Mouse (Mus musculus): ENCODE measurements around the gene Gopc.
"Not testable (repeated sequence)": the region's sequence is repeated elsewhere in the genome, so short reads cannot be mapped to it uniquely, and the experiment has no call there.

Gene Gopc

GRCm38 (mm10) chr10:52388922-52389430, 7.1 kb upstream of the Gopc start, which contains the start of gene Nepn:
TSS of gene Nepn (plus strand) at chr10:52388972.
- DNase-seq (ENCODE audit: low read depth in 1 of 2, low spot score in 2 of 2), result no peak

- no peak for DNase-seq (ENCODE audit: low read depth in 1 of 2, low spot score in 2 of 2)
Observed at GRCm38 (mm10) chr10:52387192-52387591, 5.3 kb upstream of the Gopc start.

GRCm38 (mm10) chr10:52384823-52385610, 3.1 kb upstream of the Gopc start:
- no peak for DNase-seq (ENCODE audit: low read depth in 1 of 2, low spot score in 2 of 2)

GRCm38 (mm10) chr10:52383522-52383921, 1.6 kb upstream of the Gopc start:
- DNase-seq (ENCODE audit: low read depth in 1 of 2, low spot score in 2 of 2), result no peak

- DNase-seq (ENCODE audit: low read depth in 1 of 2, low spot score in 2 of 2), result no peak
Observed at GRCm38 (mm10) chr10:52383022-52383421, 1.1 kb upstream of the Gopc start.

GRCm38 (mm10) chr10:52381321-52381801, 563 bp downstream of the Gopc start:
- DNase-seq (ENCODE audit: low read depth in 1 of 2, low spot score in 2 of 2), result no peak

GRCm38 (mm10) chr10:52377813-52378212, 4.1 kb downstream of the Gopc start:
- DNase-seq (ENCODE audit: low read depth in 1 of 2, low spot score in 2 of 2), result no peak

GRCm38 (mm10) chr10:52376422-52376821, 5.5 kb downstream of the Gopc start:
- DNase-seq (ENCODE audit: low read depth in 1 of 2, low spot score in 2 of 2), result no peak

GRCm38 (mm10) chr10:52374651-52375050, 7.3 kb downstream of the Gopc start:
- DNase-seq (ENCODE audit: low read depth in 1 of 2, low spot score in 2 of 2), result no peak

GRCm38 (mm10) chr10:52373834-52374233, 8.1 kb downstream of the Gopc start:
- DNase-seq (ENCODE audit: low read depth in 1 of 2, low spot score in 2 of 2), result no peak

- DNase-seq (ENCODE audit: low read depth in 1 of 2, low spot score in 2 of 2), result no peak
Observed at GRCm38 (mm10) chr10:52368376-52368775, 13.5 kb downstream of the Gopc start.

- no peak for DNase-seq (ENCODE audit: low read depth in 1 of 2, low spot score in 2 of 2)
Observed at GRCm38 (mm10) chr10:52360862-52361609, 20.9 kb downstream of the Gopc start.

GRCm38 (mm10) chr10:52360241-52360735, 21.6 kb downstream of the Gopc start:
- no peak for DNase-seq (ENCODE audit: low read depth in 1 of 2, low spot score in 2 of 2)

- DNase-seq (ENCODE audit: low read depth in 1 of 2, low spot score in 2 of 2), result no peak
Observed at GRCm38 (mm10) chr10:52358467-52358866, 23.5 kb downstream of the Gopc start, which contains the start of gene Gm26741. TSS of gene Gm26741 (plus strand) at chr10:52358767.

GRCm38 (mm10) chr10:52353184-52353583, 28.7 kb downstream of the Gopc start:
- no peak for DNase-seq (ENCODE audit: low read depth in 1 of 2, low spot score in 2 of 2)

- not testable (repeated sequence) for DNase-seq (ENCODE audit: low read depth in 1 of 2, low spot score in 2 of 2)
Observed at GRCm38 (mm10) chr10:52343324-52343723, 38.6 kb downstream of the Gopc start.

- DNase-seq (ENCODE audit: low read depth in 1 of 2, low spot score in 2 of 2), result no peak
Observed at GRCm38 (mm10) chr10:52331007-52331406, 50.9 kb downstream of the Gopc start.

- no peak for DNase-seq (ENCODE audit: low read depth in 1 of 2, low spot score in 2 of 2)
Observed at GRCm38 (mm10) chr10:52321918-52322317, 60.0 kb downstream of the Gopc start.

- no peak for DNase-seq (ENCODE audit: low read depth in 1 of 2, low spot score in 2 of 2)
Observed at GRCm38 (mm10) chr10:52319506-52320286, 62.2 kb downstream of the Gopc start.

- DNase-seq (ENCODE audit: low read depth in 1 of 2, low spot score in 2 of 2), result no peak
Observed at GRCm38 (mm10) chr10:52309196-52309595, 72.7 kb downstream of the Gopc start.

- DNase-seq (ENCODE audit: low read depth in 1 of 2, low spot score in 2 of 2), result no peak
Observed at GRCm38 (mm10) chr10:52304574-52304973, 77.3 kb downstream of the Gopc start.

Measured in monocyte, adult 2 months (primary cell).